Mouse (Mus musculus): ENCODE data around the gene Gramd1c. TPM values are rescaled to one million over a fixed set of nuclear protein-coding genes. Genes with fewer than 3 reads are reported as not detected.
A peak's percentile ranks its signal among the peaks of the same experiment; 100 is the strongest.

The Gramd1c gene
- total RNA-seq (2021): 1 to 10 TPM; 1.3 TPM

DNA sequence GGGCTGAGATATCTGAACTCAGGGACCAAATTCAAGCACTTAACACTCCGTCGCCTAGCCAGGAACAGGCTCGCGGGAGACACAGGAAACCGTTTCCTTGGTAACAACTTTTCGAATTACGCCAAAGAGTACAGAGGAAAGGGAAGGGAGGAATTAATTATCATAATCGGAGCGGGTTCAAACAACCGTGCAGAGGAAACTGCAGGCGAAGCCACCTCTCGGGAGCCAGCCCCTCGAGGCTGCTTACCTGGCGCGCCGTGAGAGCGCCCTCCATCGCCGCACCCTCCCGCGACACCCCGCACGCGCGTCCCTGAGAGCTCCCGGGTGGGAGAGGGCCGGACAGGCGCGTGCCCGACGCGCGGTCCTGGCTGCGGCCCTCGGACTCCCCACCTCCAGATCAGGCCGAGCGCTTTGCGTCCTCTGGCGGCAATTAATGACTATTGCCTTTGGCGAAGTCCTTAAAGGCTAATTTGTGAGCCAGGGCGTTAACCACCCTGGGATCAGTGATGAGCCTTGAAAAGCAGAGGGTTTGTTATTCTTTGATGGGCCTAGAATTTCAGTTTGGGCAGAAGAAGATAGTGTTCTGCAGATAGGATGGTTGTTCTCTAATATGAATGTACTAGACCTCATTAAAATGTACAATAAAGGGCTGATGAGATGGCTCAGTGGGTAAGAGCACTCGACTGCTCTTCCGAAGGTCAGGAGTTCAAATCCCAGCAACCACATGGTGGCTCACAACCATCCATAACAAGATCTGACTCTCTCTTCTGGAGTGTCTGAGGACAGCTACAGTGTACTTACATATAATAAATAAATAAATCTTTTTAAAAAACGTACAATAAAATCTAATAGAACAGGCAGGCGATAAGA, at the start of gene Gramd1c:
Gene Gramd1c, minus strand, starts transcription at position 321 of the 870 bp plus-strand sequence.
- intact Hi-C loops (cut with DNase I): loop anchor here (5.0 kb wide), 1 partner anchor 176 kb away; the partner anchor contains the start of gene Ccdc191
- DNase-seq (ENCODE audit: low spot score in 2 of 2): peak; percentile 49 to 61

DNA sequence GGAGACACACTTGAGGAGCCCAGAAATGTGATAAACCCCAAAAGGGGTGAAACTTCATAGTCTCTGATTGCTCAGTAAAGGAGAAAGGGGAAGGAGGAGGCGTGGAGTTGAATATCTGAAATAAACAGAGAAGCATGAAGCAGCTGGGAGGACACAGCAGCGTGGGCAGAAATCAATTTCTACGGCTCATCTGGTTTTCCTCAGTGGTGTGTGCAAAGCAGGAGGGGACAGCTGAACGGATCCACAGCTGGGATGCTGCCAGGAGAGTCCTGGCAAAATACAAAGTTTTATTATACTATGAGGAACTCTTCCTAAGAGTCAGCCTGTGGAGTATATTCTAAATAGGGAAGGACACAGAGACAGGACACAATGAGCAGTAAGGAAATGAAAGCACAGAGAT, 45.9 kb upstream of the Gramd1c start:
- peak in 1 of 2 experiments; percentile 11 for DNase-seq (ENCODE audit: low spot score in 2 of 2)
- intact Hi-C loops (cut with DNase I): no loop called here

DNA sequence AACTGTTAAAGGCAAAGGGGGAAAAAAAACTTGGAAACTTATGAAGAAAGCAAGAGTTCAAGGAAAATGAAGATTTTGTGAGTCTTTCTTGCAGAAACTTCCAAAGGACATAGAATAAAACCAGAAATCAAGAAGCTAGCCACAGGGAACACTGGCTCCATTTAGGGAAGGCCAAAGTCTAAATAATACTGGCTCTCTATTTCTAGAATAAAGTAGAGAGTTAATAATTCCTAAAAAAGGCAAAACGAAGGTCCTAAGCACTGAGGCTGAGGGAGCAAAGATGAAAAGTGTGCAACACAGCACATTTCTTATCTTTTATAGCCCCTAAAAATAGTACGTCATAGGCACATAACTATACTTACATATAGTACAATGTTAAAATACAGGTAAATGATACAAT, 42.1 kb upstream of the Gramd1c start:
- intact Hi-C loops (cut with DNase I): no loop called here
- DNase-seq (ENCODE audit: low spot score in 2 of 2): no peak

DNA sequence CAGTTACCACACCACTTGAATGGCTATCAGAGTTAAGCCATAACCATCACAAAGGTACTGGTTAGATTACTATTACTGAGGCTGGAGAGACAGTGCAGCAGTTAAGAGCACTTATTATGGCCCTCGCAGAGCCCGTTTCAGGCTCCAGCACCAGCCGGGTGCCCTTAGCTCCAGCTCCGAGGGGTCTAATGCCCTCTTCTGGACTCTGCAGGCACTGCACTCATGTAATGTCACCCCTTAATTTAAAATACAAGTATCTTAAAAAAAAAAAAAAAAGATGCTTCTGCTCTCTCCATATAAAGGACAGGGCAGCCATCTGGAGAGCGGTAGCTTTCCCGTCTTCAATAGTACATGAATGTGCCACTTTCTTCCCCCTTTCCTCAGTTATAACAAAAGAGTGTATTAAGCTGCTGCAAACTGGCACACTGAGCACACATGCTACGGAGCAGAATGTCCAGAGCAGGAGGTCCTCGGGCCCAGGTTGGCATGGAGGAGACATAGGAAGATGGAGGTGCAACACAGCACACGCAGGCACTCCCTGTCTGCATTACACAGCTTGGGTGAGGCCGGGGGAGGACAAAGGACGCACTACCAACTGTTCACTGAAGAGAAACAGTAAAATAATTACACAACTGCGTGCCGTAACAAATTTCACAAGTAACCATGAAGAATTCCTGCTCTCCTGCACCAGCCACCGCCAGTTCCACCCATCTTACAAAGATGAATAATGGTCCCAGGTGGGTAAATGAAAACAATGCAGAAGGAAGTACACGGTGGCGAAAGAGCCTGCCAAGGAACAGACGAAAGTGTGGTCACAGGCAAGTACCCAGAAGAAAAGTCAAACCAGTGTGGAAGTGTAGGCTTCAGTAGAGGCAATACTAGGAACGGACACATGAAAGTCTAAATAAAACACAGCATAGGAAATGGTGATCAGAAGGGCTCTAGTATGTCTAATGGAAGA, 40.9 kb upstream of the Gramd1c start:
- no peak for DNase-seq (ENCODE audit: low spot score in 2 of 2)
- intact Hi-C loops (cut with DNase I): no loop called here

DNA sequence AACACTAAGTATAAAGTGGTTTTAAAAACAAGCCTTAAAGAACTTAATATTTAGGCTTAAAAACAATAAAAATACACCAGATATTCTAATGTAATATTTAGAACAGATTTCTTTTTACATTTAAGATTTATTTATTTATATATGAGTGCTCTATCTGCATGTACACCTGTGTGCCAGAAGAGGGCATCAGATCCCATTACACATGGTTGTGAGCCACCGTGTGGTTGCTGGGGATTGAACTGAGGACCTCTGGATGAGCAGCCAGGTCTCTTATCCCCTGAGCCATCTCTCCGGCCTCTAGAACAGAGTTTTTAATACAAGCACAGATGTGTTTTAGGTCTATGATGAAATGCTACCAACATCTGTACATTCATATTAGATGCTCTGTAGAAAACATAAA, 39.8 kb upstream of the Gramd1c start:
- intact Hi-C loops (cut with DNase I): no loop called here
- no peak for DNase-seq (ENCODE audit: low spot score in 2 of 2)

DNA sequence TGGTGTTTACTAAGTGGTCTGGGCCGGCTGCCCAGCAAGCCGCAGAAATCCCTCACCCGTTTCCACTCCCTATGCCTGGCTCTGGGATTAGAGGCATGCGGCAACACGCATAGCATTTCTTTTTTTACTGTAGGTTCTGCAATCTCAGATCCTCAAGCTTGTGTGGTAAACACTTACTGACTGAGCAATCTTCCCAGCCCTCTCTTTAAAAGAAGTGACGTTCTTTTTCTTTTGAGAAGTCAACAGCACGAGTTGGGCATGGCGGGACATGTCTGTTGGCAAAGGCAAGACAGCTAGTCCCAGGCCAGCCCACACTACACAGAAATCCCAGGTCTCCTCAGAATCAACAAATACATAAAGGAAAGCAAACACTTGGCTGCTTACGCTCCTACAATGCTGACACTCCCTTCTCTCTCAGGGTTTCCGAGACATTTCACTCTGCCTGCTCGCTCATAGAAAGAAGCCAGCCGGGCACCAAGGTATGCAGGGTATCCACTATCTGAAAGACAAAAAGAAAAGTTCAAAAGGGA, 38.1 kb upstream of the Gramd1c start:
- intact Hi-C loops (cut with DNase I): no loop called here

DNA sequence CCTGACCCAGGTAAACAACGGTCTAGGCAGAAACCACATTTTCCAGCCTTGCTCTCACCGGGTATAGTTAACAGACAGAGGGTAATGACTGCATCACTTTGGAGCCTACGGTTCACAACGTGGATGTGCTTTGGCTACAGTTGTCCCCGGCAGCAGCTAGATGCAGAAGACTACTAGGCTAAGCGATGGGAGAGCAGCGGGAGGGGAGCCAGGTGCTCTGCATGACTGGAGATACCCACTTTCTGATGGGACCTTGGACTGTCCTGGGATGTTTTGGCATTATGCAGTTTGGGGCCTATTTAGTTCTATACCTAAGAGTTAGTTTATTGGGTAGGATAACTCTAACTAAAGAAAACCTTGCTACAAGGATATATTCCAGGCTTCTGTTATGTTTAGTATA, 36.2 kb upstream of the Gramd1c start:
- intact Hi-C loops (cut with DNase I): no loop called here
- DNase-seq (ENCODE audit: low spot score in 2 of 2): no peak

More for the DNA sequence above, 38.1 kb upstream of the Gramd1c start:
- DNase-seq (ENCODE audit: low spot score in 2 of 2): no peak

DNA sequence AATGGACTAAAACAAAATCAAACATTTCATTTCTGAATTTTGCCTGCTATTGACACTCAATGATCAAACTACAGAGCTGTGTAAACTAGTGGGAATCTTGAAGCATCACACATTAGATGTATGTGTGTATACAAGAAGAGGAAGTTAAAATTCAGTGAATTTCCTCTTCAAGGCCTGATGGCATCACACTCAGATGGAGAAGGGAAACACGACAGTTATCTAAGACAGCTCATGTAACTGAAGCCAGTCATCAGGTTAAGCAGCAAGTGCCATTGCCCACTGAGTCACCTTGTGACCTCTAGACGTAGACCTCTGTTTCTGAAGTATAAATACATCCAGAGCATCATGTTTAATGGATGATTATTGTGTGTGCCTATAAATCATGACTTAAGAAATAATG, 24.5 kb upstream of the Gramd1c start:
- intact Hi-C loops (cut with DNase I): no loop called here
- no peak for DNase-seq (ENCODE audit: low spot score in 2 of 2)

DNA sequence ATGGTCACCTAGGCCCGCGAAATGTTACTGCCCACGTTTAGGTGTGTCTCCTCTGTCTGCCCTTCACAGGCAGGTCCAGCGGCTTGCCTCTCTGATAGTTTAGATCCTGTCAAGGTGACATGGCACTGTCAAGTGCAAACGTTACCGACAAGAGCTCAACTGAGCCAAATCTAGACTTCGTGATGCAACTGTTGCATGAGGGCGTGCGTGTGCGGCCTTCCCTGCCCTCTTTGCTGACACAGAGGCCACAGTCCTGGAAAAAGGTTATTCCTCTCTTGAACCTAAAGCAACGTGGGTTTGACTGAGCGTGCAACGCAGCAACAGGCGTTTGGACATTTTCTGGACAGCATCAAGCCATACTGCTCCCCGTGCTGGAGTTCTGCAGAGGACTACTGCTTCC, 1.8 kb downstream of the Gramd1c start:
- intact Hi-C loops (cut with DNase I): loop anchor here (5.0 kb wide), 1 partner anchor 174 kb away; the partner anchor contains the start of gene Ccdc191
- no peak for DNase-seq (ENCODE audit: low spot score in 2 of 2)

DNA sequence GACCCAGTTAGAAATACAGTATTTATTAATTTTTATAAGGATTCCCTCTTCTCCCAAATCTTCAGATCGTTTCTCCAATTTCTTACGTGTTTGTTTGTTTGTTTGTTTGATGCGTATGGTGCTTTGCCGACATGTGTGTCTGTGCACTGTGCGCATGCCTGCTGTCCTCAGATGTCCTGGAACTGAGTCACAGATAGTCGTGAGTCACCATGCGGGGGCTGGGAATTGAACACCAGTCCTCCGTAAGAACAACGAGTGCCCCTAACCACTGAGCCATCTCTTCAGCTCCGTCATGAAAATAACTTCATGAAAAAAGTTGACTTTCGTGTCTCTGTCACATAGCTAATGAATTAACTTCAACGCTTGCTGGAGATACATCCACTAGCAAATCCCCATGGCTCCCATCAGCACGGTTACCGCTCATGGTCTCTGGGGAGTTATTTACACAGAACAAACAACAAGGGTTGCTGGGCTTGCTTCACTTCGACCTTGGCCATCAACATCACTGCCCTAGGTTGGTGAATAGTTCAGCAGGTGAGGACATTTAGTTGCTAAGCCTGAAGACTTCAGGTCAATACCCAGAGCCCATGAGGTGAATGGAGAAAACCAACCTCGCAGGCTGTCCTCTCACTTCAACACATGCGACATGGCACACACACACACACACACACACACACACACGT, 2.4 kb downstream of the Gramd1c start:
- DNase-seq (ENCODE audit: low spot score in 2 of 2): no peak

DNA sequence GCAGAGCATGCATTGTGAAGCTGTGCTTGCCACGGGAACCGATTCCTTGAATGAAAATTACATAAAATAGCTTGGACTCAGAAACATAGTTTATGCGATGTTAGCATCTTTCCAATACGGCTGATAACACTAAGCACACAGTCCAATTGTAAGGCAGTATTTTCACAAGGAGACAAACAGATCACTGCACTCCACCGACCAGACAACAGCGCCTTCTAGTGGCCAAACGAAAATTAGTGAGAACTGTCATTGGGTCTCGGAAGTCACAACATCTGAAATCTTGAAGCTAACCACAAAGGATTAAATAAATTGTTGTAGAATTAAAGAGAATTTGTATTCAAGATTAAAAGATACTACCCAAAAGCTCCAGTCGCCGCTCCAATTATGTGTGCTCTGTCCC, 4.4 kb downstream of the Gramd1c start:
- peak; percentile 62 to 75 for DNase-seq (ENCODE audit: low spot score in 2 of 2)
- intact Hi-C loops (cut with DNase I): no loop called here

More for the DNA sequence above, 2.4 kb downstream of the Gramd1c start:
- intact Hi-C loops (cut with DNase I): loop anchor here (5.0 kb wide), 1 partner anchor 173 kb away; the partner anchor contains the start of gene Ccdc191

DNA sequence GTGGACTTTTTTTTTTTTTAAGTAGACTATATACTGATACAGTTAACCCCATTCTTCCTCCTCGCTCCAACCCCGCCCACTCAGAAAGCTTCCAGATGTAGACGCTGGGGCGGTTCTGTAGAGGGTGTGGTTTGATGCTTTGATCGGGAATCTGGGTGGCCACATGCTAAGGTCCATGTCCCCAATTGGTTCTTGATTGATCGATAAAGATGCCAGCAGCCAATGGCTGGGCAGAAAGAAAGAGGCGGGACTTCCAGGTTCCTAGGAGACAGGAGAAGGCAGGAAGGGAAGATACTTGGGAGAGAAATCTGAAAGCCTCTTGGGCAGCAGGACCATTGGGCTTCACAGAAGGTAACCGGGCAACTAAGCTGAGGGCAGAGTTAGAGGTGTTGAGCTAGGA, 7.4 kb downstream of the Gramd1c start:
- DNase-seq (ENCODE audit: low spot score in 2 of 2): no peak
- intact Hi-C loops (cut with DNase I): no loop called here

DNA sequence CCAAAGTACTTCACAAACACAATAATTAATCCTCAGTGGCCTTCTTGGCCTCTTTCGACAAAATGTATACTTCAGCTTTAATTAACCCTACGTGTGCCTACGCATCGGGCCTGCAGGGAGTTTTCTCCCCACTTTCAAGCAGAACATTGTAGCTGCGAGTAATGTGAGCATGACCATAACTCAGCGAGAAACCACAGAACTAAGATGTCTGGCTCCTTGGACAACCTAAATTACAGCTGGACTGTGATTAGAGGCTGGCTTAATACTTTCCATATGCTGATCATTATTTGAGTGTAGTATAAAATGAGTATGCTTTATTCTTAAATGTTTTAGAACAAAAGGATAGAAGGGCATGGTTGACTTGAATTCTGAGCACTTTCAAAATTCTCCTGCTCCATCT, 9.9 kb downstream of the Gramd1c start:
- intact Hi-C loops (cut with DNase I): no loop called here

DNA sequence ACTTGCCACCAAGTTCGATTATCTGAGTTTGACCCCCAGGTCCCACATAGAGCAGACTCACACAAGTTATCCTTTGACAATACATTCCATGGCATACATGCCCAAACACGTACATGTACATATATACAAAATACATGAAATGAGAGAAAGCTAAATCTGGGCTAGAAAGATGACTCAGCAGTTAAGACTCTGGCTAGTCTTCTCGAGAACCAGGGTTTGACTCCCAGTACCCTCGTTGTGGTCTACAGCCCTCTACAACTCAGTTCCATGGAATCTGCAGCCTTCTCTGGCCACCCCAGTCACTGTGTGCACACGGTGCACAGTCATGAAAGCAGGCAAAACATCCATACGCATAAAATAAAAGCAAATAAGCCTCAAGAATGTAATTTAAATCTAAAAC, 10.8 kb downstream of the Gramd1c start:
- DNase-seq (ENCODE audit: low spot score in 2 of 2): no peak
- intact Hi-C loops (cut with DNase I): no loop called here

More for the DNA sequence above, 9.9 kb downstream of the Gramd1c start:
- no peak for DNase-seq (ENCODE audit: low spot score in 2 of 2)

DNA sequence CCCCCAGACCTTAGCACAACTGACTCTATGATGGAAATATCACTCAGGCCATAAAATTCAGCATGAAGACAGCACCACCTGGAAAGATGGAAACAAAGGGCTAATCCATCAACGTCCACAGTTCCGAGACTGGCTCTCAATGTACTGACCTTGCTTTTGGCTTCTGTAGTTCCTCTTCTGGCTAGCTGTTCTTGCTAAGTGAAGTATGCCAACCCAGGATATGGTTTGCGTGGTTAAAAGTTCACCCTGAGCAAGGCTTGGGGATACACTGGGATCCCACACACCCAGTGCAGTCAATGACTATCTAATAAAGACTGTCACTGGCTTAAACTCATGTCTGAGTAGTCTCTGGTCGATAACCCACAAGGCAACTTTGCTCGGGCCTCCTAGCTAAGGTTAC, 13.0 kb downstream of the Gramd1c start:
- DNase-seq (ENCODE audit: low spot score in 2 of 2): no peak
- intact Hi-C loops (cut with DNase I): no loop called here

DNA sequence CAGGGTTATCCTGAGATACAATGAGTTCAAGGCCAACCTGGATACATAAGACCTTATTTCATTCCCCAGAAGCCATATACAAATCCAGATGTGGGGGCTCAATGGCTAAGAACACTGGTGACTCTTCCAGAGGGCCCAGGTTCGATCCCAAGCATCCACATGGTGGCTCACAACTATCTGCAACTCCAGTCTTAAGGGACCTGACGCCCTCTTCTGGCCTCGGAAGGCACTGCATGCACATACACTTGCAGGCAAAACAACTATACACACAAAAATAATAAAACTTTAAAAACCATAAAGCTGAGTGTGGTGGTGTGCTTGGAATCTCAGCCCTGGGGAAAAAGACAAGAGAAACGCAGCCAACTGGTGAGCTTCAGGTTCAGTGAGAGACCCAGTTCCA, 24.0 kb downstream of the Gramd1c start:
- intact Hi-C loops (cut with DNase I): no loop called here
- no peak for DNase-seq (ENCODE audit: low spot score in 2 of 2)

DNA sequence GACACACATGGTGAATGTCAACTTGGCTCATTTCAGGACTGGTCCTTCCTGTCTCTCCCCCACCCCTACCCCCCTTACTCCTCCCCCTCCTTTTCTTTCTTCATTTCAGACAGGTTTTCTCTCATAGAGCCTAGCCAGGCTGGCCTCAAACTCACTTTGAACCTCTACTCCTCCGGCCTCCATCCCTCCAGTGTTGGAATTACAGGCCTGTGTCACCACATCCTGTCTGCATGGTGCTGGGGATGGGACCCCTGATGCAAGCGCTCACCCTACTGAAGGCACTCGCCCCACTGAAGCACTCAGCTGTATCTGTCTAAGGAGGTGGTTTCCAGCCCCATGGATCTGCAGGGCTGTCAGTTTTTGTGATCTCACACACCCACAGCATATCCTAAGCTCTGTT, 27.9 kb downstream of the Gramd1c start:
- no peak for DNase-seq (ENCODE audit: low spot score in 2 of 2)
- intact Hi-C loops (cut with DNase I): no loop called here

DNA sequence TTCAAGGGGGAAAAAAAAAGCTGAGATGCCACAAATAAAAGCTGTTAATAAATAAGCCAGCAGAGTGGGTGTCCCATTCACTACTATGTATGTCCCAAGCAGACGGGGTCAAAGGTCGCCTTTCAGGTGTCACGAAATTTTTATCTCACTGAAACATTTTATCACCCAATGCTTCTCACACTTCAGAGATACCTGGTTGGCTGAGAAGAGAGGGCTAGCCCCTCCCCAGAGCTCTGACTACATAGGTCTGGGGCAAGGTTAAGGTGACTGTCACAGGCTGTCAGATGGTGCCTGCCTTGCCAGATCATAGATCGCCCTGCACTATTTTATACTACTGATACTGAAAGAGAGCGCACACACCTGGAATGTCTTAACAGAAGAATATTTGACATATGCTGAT, 29.8 kb downstream of the Gramd1c start:
- DNase-seq (ENCODE audit: low spot score in 2 of 2): no peak
- intact Hi-C loops (cut with DNase I): no loop called here

DNA sequence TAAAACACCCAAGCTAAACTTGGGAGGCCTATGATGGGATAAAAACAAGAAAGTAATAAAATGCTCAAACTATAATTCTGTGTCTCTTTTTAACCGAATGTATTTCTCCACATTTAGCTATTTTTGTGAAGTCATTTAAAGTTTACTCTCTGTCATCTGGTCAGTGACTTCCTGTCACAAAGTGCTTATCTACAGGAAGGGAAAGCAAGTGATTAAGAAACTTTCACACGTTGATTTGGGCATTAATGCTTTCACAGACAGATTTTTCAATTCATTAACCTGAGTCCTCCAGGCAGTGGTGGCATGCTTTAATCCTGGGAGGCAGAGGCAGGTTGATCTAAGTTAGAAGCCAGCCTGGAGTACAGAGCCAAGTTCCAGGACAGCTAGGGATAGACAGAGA, 33.9 kb downstream of the Gramd1c start:
- no peak for DNase-seq (ENCODE audit: low spot score in 2 of 2)
- intact Hi-C loops (cut with DNase I): no loop called here

DNA sequence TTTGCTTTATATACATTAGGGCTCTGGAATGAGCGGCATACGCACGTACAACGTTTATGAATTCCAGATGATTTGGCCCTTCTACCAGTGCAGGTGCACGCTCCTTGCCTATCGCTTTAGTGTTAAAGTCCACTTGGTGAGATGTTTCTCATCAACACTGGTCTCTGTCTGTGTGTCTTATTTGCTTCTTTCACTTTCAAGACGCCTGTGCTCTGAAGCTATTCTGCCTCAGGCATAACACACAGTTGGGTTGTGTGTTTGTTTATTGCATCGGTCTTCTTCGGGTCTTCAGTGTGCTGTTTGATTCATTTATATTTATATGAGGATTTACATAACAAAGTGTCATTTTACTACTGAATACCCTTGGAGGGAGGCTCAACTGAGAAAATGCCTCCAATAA, 36.3 kb downstream of the Gramd1c start:
- intact Hi-C loops (cut with DNase I): no loop called here
- DNase-seq (ENCODE audit: low spot score in 2 of 2): no peak
